Mouse (Mus musculus) MEL (cell line): Measurements from ENCODE around the gene Gpr137c.

Experiments
- CTCF ChIP-seq, 3 experiments: IDR thresholded peaks in 2 of 3; conservative IDR thresholded peaks in 1 of 3; 2 replicates each; pipeline ENCODE4 v1.5.1; 2011 to 2012; ENCODE audit warnings: low read length in 3 of 3, low read depth in 2 of 3, mild to moderate bottlenecking in 2 of 3, improper control_type of control experiment in 1 of 3, inconsistent platforms in 1 of 3, mixed read lengths in 1 of 3, moderate library complexity in 1 of 3; ENCODE audit not compliant: control insufficient read depth in 1 of 3, insufficient read depth in 1 of 3, poor library complexity in 1 of 3, severe bottlenecking in 1 of 3
- NELFE ChIP-seq: IDR thresholded peaks from 2 replicates; pipeline ENCODE4 v1.6.1; 2011; ENCODE audit warnings: low read depth, low read length, improper control_type of control experiment
- NRF1 ChIP-seq: IDR thresholded peaks from 2 replicates; pipeline ENCODE4 v1.6.1; 2014; ENCODE audit warnings: low read depth, mild to moderate bottlenecking, inconsistent platforms, low read length, improper control_type of control experiment, moderate library complexity; ENCODE audit not compliant: poor library complexity, insufficient read depth, severe bottlenecking

DNA sequence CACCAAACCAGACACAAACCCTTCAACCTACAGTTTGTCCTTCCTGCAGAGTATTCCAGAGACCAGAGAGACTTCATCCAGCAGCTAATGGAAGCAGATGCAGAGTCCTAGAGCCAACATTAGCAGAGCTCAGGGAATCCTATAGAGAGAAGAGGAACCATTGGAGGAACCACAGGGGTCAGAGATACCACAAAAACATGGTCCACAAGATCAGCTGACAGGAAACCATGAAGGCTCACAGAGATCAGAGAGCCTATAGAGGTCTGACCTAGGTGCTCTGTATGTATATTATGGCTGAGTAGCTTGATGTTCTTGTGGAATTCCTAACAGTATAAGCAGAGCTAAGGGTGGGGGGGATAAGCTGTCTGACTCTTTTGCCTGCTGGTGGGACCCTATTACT, 18.9 kb upstream of the Gpr137c start:
- TF ChIP-seq CTCF (IDR thresholded peaks at IDR 0.05 in 2 of 3, conservative IDR thresholded peaks at IDR 0.05 in 1 of 3; ENCODE audit: control insufficient read depth in 1 of 3, insufficient read depth in 1 of 3, low read depth in 2 of 3, low read length in 3 of 3, poor library complexity in 1 of 3, severe bottlenecking in 1 of 3) = no peak
- no peak for TF ChIP-seq NELFE
- no peak for TF ChIP-seq NRF1
